Mouse (Mus musculus): ENCODE results near the gene Slx4ip. TPM values are rescaled to one million over a fixed set of nuclear protein-coding genes. Genes with fewer than 3 reads are reported as not detected.

Slx4ip gene
- polyA plus RNA-seq, 1 experiment from 2014 or later = 7.8 TPM

GRCm38 (mm10) chr2:137114248-137115096, 223.5 kb downstream of the Slx4ip start:
- Histone ChIP-seq H3K36me3 (ENCODE audit: control insufficient read depth, insufficient read depth, low read length) (no peaks in the 10 kb centered on the region), H3K4me3 (ENCODE audit: low read length) (peak overlapping the region; percentile 71), H3K27me3 (ENCODE audit: control insufficient read depth, insufficient read depth, low read length) (no peaks in the 10 kb centered on the region), H3K9ac (ENCODE audit: low read depth, low read length) (peak overlapping the region; percentile 83), H3K9me3 (ENCODE audit: control insufficient read depth, low read length) (no peaks in the 10 kb centered on the region), H3K4me2 (replicated peaks; ENCODE audit: low read depth, low read length) (peak overlapping the region; percentile 87), H3K4me1 (ENCODE audit: control insufficient read depth, insufficient read depth, low read length) (peaks cover 31% of the 10 kb centered on the region), H3K27ac (ENCODE audit: low read depth, low read length) (peak overlapping the region; percentile 89)
- peak; percentile 30 for ATAC-seq (ENCODE audit: low FRiP score, low TSS enrichment)
- WGBS = 1% methylated on average over 51 of the region's 51 CpGs

GRCm38 (mm10) chr2:137115241-137116024, 224.4 kb downstream of the Slx4ip start:
- no peak for ATAC-seq (ENCODE audit: low FRiP score, low TSS enrichment)

GRCm38 (mm10) chr2:137116025-137116674, 225.1 kb downstream of the Slx4ip start, which contains the start of gene Jag1:
Jag1 (minus strand) TSS chr2:137116644.
- Histone ChIP-seq H3K4me2 (replicated peaks; ENCODE audit: low read depth, low read length) (peak within 1 kb of the TSS; percentile 87), H3K36me3 (ENCODE audit: control insufficient read depth, insufficient read depth, low read length) (no peaks in the 10 kb centered on the region), H3K9me3 (ENCODE audit: control insufficient read depth, low read length) (no peaks in the 10 kb centered on the region), H3K4me3 (ENCODE audit: low read length) (peak within 1 kb of the TSS; percentile 71), H3K4me1 (ENCODE audit: control insufficient read depth, insufficient read depth, low read length) (peaks cover 14% of the 10 kb centered on the region), H3K27ac (ENCODE audit: low read depth, low read length) (peak within 1 kb of the TSS; percentile 96), H3K27me3 (ENCODE audit: control insufficient read depth, insufficient read depth, low read length) (no peaks in the 10 kb centered on the region), H3K9ac (ENCODE audit: low read depth, low read length) (peak within 1 kb of the TSS; percentile 83)
- WGBS = under 1% methylated on average over 59 of the region's 59 CpGs
- ATAC-seq (ENCODE audit: low FRiP score, low TSS enrichment) = no peak

More at GRCm38 (mm10) chr2:137115241-137116024, 224.4 kb downstream of the Slx4ip start:
- under 1% methylated on average over 40 of the region's 40 CpGs for WGBS
- H3K4me1 ChIP-seq (ENCODE audit: control insufficient read depth, insufficient read depth, low read length) = peaks cover 21% of the 10 kb centered on the region
- peak overlapping the region; percentile 71 for H3K4me3 ChIP-seq (ENCODE audit: low read length)
- peak overlapping the region; percentile 83 for H3K9ac ChIP-seq (ENCODE audit: low read depth, low read length)
- H3K4me2 ChIP-seq (replicated peaks; ENCODE audit: low read depth, low read length) = peak overlapping the region; percentile 87
- no peaks in the 10 kb centered on the region for H3K27me3 ChIP-seq (ENCODE audit: control insufficient read depth, insufficient read depth, low read length)
- H3K9me3 ChIP-seq (ENCODE audit: control insufficient read depth, low read length) = no peaks in the 10 kb centered on the region
- H3K27ac ChIP-seq (ENCODE audit: low read depth, low read length) = peak overlapping the region; percentile 89
- H3K36me3 ChIP-seq (ENCODE audit: control insufficient read depth, insufficient read depth, low read length) = no peaks in the 10 kb centered on the region

GRCm38 (mm10) chr2:137116675-137117320, 225.8 kb downstream of the Slx4ip start:
- H3K27me3 ChIP-seq (ENCODE audit: control insufficient read depth, insufficient read depth, low read length) = no peaks in the 10 kb centered on the region
- no peaks in the 10 kb centered on the region for H3K9me3 ChIP-seq (ENCODE audit: control insufficient read depth, low read length)
- peak; percentile 84 for ATAC-seq (ENCODE audit: low FRiP score, low TSS enrichment)
- H3K9ac ChIP-seq (ENCODE audit: low read depth, low read length) = peak overlapping the region; percentile 83
- peak overlapping the region; percentile 96 for H3K27ac ChIP-seq (ENCODE audit: low read depth, low read length)
- no peaks in the 10 kb centered on the region for H3K36me3 ChIP-seq (ENCODE audit: control insufficient read depth, insufficient read depth, low read length)
- H3K4me1 ChIP-seq (ENCODE audit: control insufficient read depth, insufficient read depth, low read length) = peaks cover 12% of the 10 kb centered on the region; the same call in 1 of the 2 replicates
- WGBS = 3% methylated on average over 57 of the region's 61 CpGs
- H3K4me3 ChIP-seq (ENCODE audit: low read length) = peak overlapping the region; percentile 71
- H3K4me2 ChIP-seq (replicated peaks; ENCODE audit: low read depth, low read length) = peak overlapping the region; percentile 87

- H3K4me3 ChIP-seq (ENCODE audit: low read length) = peak overlapping the region; percentile 71
- H3K27me3 ChIP-seq (ENCODE audit: control insufficient read depth, insufficient read depth, low read length) = no peaks in the 10 kb centered on the region
- no peaks in the 10 kb centered on the region for H3K9me3 ChIP-seq (ENCODE audit: control insufficient read depth, low read length)
- no peaks in the 10 kb centered on the region for H3K36me3 ChIP-seq (ENCODE audit: control insufficient read depth, insufficient read depth, low read length)
- peak; percentile 72 for ATAC-seq (ENCODE audit: low FRiP score, low TSS enrichment)
- peak overlapping the region; percentile 87 for H3K4me2 ChIP-seq (replicated peaks; ENCODE audit: low read depth, low read length)
- peaks cover 12% of the 10 kb centered on the region; the same call in 1 of the 2 replicates for H3K4me1 ChIP-seq (ENCODE audit: control insufficient read depth, insufficient read depth, low read length)
- H3K27ac ChIP-seq (ENCODE audit: low read depth, low read length) = peak overlapping the region; percentile 96
- H3K9ac ChIP-seq (ENCODE audit: low read depth, low read length) = peak overlapping the region; percentile 83
- WGBS = under 1% methylated on average over 33 of the region's 33 CpGs
These were observed 226.3 kb downstream of the Slx4ip start for GRCm38 (mm10) chr2:137117321-137117690.

Other genes starting within 250 kb of the Slx4ip start
- 0.31 and 0.59 TPM in 2 replicates for gene Snap25, start 177.8 kb upstream of the Slx4ip start, polyA plus RNA-seq (2014; fragmentation: Nextera tagmentation; extraction: Ambion mirVana)
- 40.6 and 44.1 TPM in 2 replicates for gene AL731706.2, start 5.5 kb upstream of the Slx4ip start, polyA plus RNA-seq (2014; fragmentation: Nextera tagmentation; extraction: Ambion mirVana)
- 32.0 and 43.5 TPM in 2 replicates for gene AL731706.1, start 171 bp downstream of the Slx4ip start, polyA plus RNA-seq (2014; fragmentation: Nextera tagmentation; extraction: Ambion mirVana)
- 18.0 and 20.7 TPM in 2 replicates for gene Mkks, start 171 bp downstream of the Slx4ip start, polyA plus RNA-seq (2014; fragmentation: Nextera tagmentation; extraction: Ambion mirVana)
- 36.6 and 56.2 TPM in 2 replicates for gene Jag1, start 225.4 kb downstream of the Slx4ip start, polyA plus RNA-seq (2014; fragmentation: Nextera tagmentation; extraction: Ambion mirVana)

Data from kidney, embryonic 14.5 days (tissue).